Mouse (Mus musculus) layer of hippocampus, adult 11-12 months (tissue): ENCODE data around the gene Gm5640.
"Not testable (repeated sequence)": the region's sequence is repeated elsewhere in the genome, so short reads cannot be mapped to it uniquely, and the experiment has no call there.

Experiments used
- DNase-seq: peaks from one replicate; pipeline ENCODE4 v3.0.0; 2022; ENCODE audit warnings: low spot score

The Gm5640 gene

GRCm38 (mm10) chrX:74645466-74646323 lies at the start of gene Gm5640:
TSS of gene Gm5640 (minus strand) at chrX:74645635.
- peak; percentile 48 for DNase-seq

GRCm38 (mm10) chrX:74646393-74646792 lies 958 bp upstream of the Gm5640 start:
- not testable (repeated sequence) for DNase-seq

GRCm38 (mm10) chrX:74592379-74592778 lies 53.1 kb downstream of the Gm5640 start, which contains the start of gene Olfr1325:
TSS of gene Olfr1325 (plus strand) at chrX:74592679.
- no peak for DNase-seq
